Mouse (Mus musculus): ENCODE measurements around the gene Iqschfp.

DNA sequence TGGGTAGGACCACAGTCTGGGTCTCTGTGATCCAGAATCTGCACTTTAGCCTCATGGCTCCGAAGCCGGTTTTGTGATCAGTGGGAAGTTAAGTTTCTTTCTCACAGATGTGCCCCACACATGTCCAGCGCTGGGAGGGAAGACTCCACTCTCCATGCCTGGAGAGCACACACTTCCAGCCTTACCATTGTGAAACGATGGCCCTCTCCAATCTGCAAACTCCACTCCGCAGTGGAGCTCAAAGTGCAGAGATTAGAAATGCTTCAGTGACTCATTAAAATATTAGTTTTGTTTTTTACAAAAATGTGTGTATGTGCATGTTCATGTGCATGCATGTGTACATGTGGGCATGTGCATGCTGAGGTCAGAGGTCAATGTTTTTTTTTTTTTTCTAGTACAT, 626.6 kb downstream of the Iqschfp start:
- TF ChIP-seq CTCF (IDR thresholded peaks at IDR 0.05; ENCODE audit: low read depth) (no peak), EP300 (IDR thresholded peaks at IDR 0.05; ENCODE audit: low read depth) (no peak)

All from liver, postnatal 0 days (tissue).